Mouse (Mus musculus) hindbrain, embryonic 16.5 days (tissue): ENCODE results near the gene Smad5. TPM values are rescaled to one million over a fixed set of nuclear protein-coding genes. Genes with fewer than 3 reads are reported as not detected.

Source experiments
- ATAC-seq: fragments of 200-750 bp; cut with Nextera tagmentation; 2 replicates; pipeline ENCODE4 v1.8.0; 2017; ENCODE audit warnings: moderate TSS enrichment, moderate library complexity
- H3K27ac ChIP-seq: fragments of 300-500 bp; sonication (generic); 2 replicates; pipeline ENCODE4 v1.5.1; 2014; ENCODE audit warnings: low read depth, mild to moderate bottlenecking, control low read depth, low read length, moderate library complexity
- H3K27me3 ChIP-seq: fragments of 300-500 bp; sonication (generic); replicated peaks from 2 replicates; pipeline ENCODE4 v1.6.1; 2014; ENCODE audit warnings: low read length; ENCODE audit not compliant: control insufficient read depth, insufficient read depth
- H3K36me3 ChIP-seq: fragments of 300-500 bp; sonication (generic); 2 replicates; pipeline ENCODE4 v1.6.1; 2014; ENCODE audit warnings: mild to moderate bottlenecking, low read length, moderate library complexity, mixed read lengths; ENCODE audit not compliant: control insufficient read depth, insufficient read depth
- H3K4me1 ChIP-seq: fragments of 300-500 bp; sonication (generic); 2 replicates; pipeline ENCODE4 v1.6.1; 2014; ENCODE audit warnings: low read depth, low read length; ENCODE audit not compliant: control insufficient read depth, insufficient read depth
- H3K4me2 ChIP-seq: fragments of 300-500 bp; sonication (generic); 2 replicates; pipeline ENCODE4 v1.6.1; 2014; ENCODE audit warnings: mild to moderate bottlenecking, low read length, control low read depth, moderate library complexity
- H3K4me3 ChIP-seq: fragments of 300-500 bp; sonication (generic); 2 replicates; pipeline ENCODE4 v1.5.1; 2014; ENCODE audit warnings: mild to moderate bottlenecking, low read length, control low read depth, moderate library complexity
- H3K9ac ChIP-seq: fragments of 300-500 bp; sonication (generic); 2 replicates; pipeline ENCODE4 v1.6.1; 2014; ENCODE audit warnings: low read depth, mild to moderate bottlenecking, control low read depth, low read length, moderate library complexity
- H3K9me3 ChIP-seq: fragments of 300-500 bp; sonication (generic); 2 replicates; pipeline ENCODE4 v1.6.1; 2014; ENCODE audit warnings: mild to moderate bottlenecking, low read length, moderate library complexity; ENCODE audit not compliant: control insufficient read depth
- WGBS: fragments of 180-500 bp; shearing (Covaris S2); extraction: QIAGEN DNeasy Blood & Tissue Kit; methylation state at CpG from one replicate; pipeline ENCODE4 v1.1.7; 2014; 5-methylcytosine and 5-hydroxymethylcytosine counted together
- polyA plus RNA-seq: library from polyadenylated mRNA; unstranded; fragments of >200 nt; fragmentation: Nextera tagmentation; extraction: Ambion mirVana; gene quantifications from 2 replicates; pipeline ENCODE4 v1.2.1, GENCODE M21; 2015

The Smad5 gene
- polyA plus RNA-seq, 1 experiment from 2014 or later: 17.2 TPM

GRCm38 (mm10) chr13:56707606-56708005 lies 4.8 kb downstream of the Smad5 start:
- no peak overlapping the region for H3K9ac ChIP-seq

GRCm38 (mm10) chr13:56710620-56711019 lies 7.8 kb downstream of the Smad5 start:
- WGBS: 66% methylated on average over 2 of the region's 2 CpGs
- Histone ChIP-seq H3K36me3 (no peaks in the 10 kb centered on the region), H3K4me2 (no peak overlapping the region), H3K9ac (no peak overlapping the region), H3K27me3 (no peaks in the 10 kb centered on the region), H3K4me1 (peaks cover 18% of the 10 kb centered on the region), H3K4me3 (no peak overlapping the region), H3K9me3 (no peaks in the 10 kb centered on the region), H3K27ac (no peak overlapping the region)
- ATAC-seq: no peak

More at GRCm38 (mm10) chr13:56707606-56708005, 4.8 kb downstream of the Smad5 start:
- 60% methylated on average over 4 of the region's 4 CpGs for WGBS
- H3K27me3 ChIP-seq: no peaks in the 10 kb centered on the region
- no peak overlapping the region for H3K4me2 ChIP-seq
- ATAC-seq: no peak
- no peak overlapping the region for H3K4me3 ChIP-seq
- no peaks in the 10 kb centered on the region for H3K36me3 ChIP-seq
- no peak overlapping the region for H3K27ac ChIP-seq
- peaks cover 35% of the 10 kb centered on the region for H3K4me1 ChIP-seq
- H3K9me3 ChIP-seq: no peaks in the 10 kb centered on the region

- H3K27ac ChIP-seq: no peak overlapping the region
- H3K4me1 ChIP-seq: peaks cover 9% of the 10 kb centered on the region
- no peak overlapping the region for H3K4me3 ChIP-seq
- H3K27me3 ChIP-seq: no peaks in the 10 kb centered on the region
- 96% methylated on average over 2 of the region's 2 CpGs for WGBS
- no peak overlapping the region for H3K4me2 ChIP-seq
- H3K9me3 ChIP-seq: no peaks in the 10 kb centered on the region
- no peaks in the 10 kb centered on the region for H3K36me3 ChIP-seq
- H3K9ac ChIP-seq: no peak overlapping the region
- no peak for ATAC-seq
Observed at GRCm38 (mm10) chr13:56712221-56712620, 9.4 kb downstream of the Smad5 start.

- Histone ChIP-seq H3K4me3 (no peak overlapping the region), H3K27me3 (no peaks in the 10 kb centered on the region), H3K9ac (no peak overlapping the region), H3K4me2 (no peak overlapping the region), H3K36me3 (peaks cover 24% of the 10 kb centered on the region), H3K27ac (no peak overlapping the region), H3K4me1 (no peaks in the 10 kb centered on the region), H3K9me3 (no peaks in the 10 kb centered on the region)
- WGBS: 83% methylated on average over 4 of the region's 4 CpGs
- no peak for ATAC-seq
Observed at GRCm38 (mm10) chr13:56726551-56726950, 23.7 kb downstream of the Smad5 start.

GRCm38 (mm10) chr13:56729046-56729445 lies 26.2 kb downstream of the Smad5 start:
- no peak overlapping the region for H3K4me2 ChIP-seq
- WGBS: 95% methylated on average over 7 of the region's 7 CpGs
- no peaks in the 10 kb centered on the region for H3K27me3 ChIP-seq
- peaks cover 33% of the 10 kb centered on the region for H3K36me3 ChIP-seq
- no peak for ATAC-seq
- H3K9me3 ChIP-seq: no peaks in the 10 kb centered on the region
- H3K27ac ChIP-seq: no peak overlapping the region
- H3K4me1 ChIP-seq: no peaks in the 10 kb centered on the region
- H3K4me3 ChIP-seq: no peak overlapping the region
- no peak overlapping the region for H3K9ac ChIP-seq

- Histone ChIP-seq H3K4me2 (no peak overlapping the region), H3K27me3 (no peaks in the 10 kb centered on the region), H3K9ac (no peak overlapping the region), H3K27ac (no peak overlapping the region), H3K4me1 (no peaks in the 10 kb centered on the region), H3K9me3 (no peaks in the 10 kb centered on the region), H3K4me3 (no peak overlapping the region), H3K36me3 (peaks cover 25% of the 10 kb centered on the region)
- no peak for ATAC-seq
- WGBS: 91% methylated on average over 4 of the region's 4 CpGs
Observed at GRCm38 (mm10) chr13:56734617-56735016, 31.8 kb downstream of the Smad5 start.

GRCm38 (mm10) chr13:56735212-56735875 lies 32.5 kb downstream of the Smad5 start:
- Histone ChIP-seq H3K27ac (no peak overlapping the region), H3K9me3 (no peaks in the 10 kb centered on the region), H3K4me2 (no peak overlapping the region), H3K36me3 (peaks cover 21% of the 10 kb centered on the region), H3K4me1 (no peaks in the 10 kb centered on the region), H3K27me3 (no peaks in the 10 kb centered on the region), H3K9ac (no peak overlapping the region), H3K4me3 (no peak overlapping the region)
- 60% methylated on average over 6 of the region's 6 CpGs for WGBS
- no peak for ATAC-seq

- no peaks in the 10 kb centered on the region for H3K4me1 ChIP-seq
- no peaks in the 10 kb centered on the region for H3K9me3 ChIP-seq
- WGBS: 91% methylated on average over 5 of the region's 5 CpGs
- H3K27me3 ChIP-seq: no peaks in the 10 kb centered on the region
- ATAC-seq: no peak
- peaks cover 10% of the 10 kb centered on the region for H3K36me3 ChIP-seq
- H3K27ac ChIP-seq: no peak overlapping the region
- no peak overlapping the region for H3K4me2 ChIP-seq
- no peak overlapping the region for H3K4me3 ChIP-seq
- no peak overlapping the region for H3K9ac ChIP-seq
Observed at GRCm38 (mm10) chr13:56739556-56739955, 36.7 kb downstream of the Smad5 start.

- H3K9me3 ChIP-seq: no peaks in the 10 kb centered on the region
- ATAC-seq: no peak
Observed at GRCm38 (mm10) chr13:56740496-56740895, 37.7 kb downstream of the Smad5 start.

More at GRCm38 (mm10) chr13:56740496-56740895, 37.7 kb downstream of the Smad5 start:
- 88% methylated on average over 6 of the region's 6 CpGs for WGBS
- Histone ChIP-seq H3K27ac (no peak overlapping the region), H3K4me1 (no peaks in the 10 kb centered on the region), H3K27me3 (no peaks in the 10 kb centered on the region), H3K4me3 (no peak overlapping the region), H3K36me3 (peaks cover 10% of the 10 kb centered on the region), H3K4me2 (no peak overlapping the region), H3K9ac (no peak overlapping the region)
